Mouse (Mus musculus): ENCODE measurements around the gene Cabs1.

Cabs1 gene

GRCm38 (mm10) chr5:87979139-87979538, at the start of gene Cabs1:
TSS of gene Cabs1 (plus strand) at chr5:87979439.
- no peak for DNase-seq (ENCODE audit: low spot score in 2 of 2)

GRCm38 (mm10) chr5:87931603-87932002, 47.6 kb upstream of the Cabs1 start:
- no peak for DNase-seq (ENCODE audit: low spot score in 2 of 2)

GRCm38 (mm10) chr5:87940752-87941151, 38.5 kb upstream of the Cabs1 start:
- DNase-seq (ENCODE audit: low spot score in 2 of 2), result no peak

GRCm38 (mm10) chr5:87942515-87942914, 36.7 kb upstream of the Cabs1 start:
- DNase-seq (ENCODE audit: low spot score in 2 of 2), result no peak

- DNase-seq (ENCODE audit: low spot score in 2 of 2), result no peak
These were observed 27.4 kb upstream of the Cabs1 start for GRCm38 (mm10) chr5:87951836-87952235.

GRCm38 (mm10) chr5:87969201-87969600, 10.0 kb upstream of the Cabs1 start, which contains the start of the genes 2310003L06Rik and Gm28434:
TSS of gene 2310003L06Rik (plus strand) at chr5:87969459.
TSS of gene Gm28434 (plus strand) at chr5:87969517.
- DNase-seq (ENCODE audit: low spot score in 2 of 2), result no peak

- DNase-seq (ENCODE audit: low spot score in 2 of 2), result no peak
These were observed 3.4 kb downstream of the Cabs1 start for GRCm38 (mm10) chr5:87982468-87983214.

GRCm38 (mm10) chr5:88002249-88002648, 23.0 kb downstream of the Cabs1 start, which contains the start of gene Smr3a:
TSS of gene Smr3a (plus strand) at chr5:88002549.
- no peak for DNase-seq (ENCODE audit: low spot score in 2 of 2)

GRCm38 (mm10) chr5:88005241-88005640, 26.0 kb downstream of the Cabs1 start:
- DNase-seq (ENCODE audit: low spot score in 2 of 2), result no peak
